Mouse (Mus musculus): ENCODE data around the gene Cox7a2l. TPM values are rescaled to one million over a fixed set of nuclear protein-coding genes. Genes with fewer than 3 reads are reported as not detected.
A peak's percentile ranks its signal among the peaks of the same experiment; 100 is the strongest.

Gene Cox7a2l
- total and polyA plus RNA-seq, 3 experiments: 233 to 371 (median 310) TPM

DNA sequence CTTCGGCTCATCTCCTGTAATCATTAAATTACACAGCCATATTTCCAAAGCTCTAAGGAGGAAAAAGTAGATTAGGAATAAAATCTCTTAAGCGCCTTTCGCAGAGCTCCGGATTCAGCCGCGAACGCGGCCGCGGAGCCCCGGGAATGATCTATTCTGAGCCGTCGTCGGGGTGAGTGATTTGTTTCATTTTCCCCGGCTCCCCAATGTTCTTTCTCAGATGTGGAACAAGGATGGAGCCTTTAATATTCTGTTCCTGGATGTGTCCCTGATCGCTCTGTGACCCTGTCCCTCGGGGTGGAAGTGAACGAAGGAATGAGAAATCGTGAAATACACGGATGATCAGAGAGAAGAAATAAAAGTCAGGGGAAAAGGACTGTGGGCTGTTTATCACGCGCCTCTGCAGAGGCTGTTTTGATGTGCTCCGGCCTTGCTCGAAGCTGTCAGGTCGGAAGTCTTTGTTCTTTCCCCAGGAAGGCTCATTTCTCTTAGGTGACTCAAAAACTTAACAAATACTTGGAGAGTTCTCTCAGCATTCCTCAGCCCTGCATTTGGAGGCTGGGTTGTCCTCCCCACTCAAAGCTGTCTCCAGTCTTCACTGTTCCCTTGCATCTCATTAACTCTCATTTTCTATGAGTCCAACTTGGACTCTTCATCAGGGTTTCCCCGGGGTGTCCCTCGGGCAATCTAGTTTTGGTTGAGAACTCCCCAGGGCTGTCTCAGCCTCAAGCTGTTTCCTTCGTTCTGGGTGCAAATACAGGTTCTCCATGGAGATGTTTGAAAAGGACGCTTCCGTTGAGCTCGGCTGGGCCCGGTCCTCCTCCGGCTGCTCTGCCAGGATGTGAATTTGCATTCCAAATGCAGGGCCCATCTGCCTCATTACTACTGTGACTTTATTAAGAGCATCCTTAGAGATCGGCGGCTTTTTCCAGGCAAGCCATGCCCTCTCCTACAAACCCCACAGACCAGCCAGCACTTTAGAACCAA lies 28.9 kb upstream of the Cox7a2l start:
- Histone ChIP-seq H3K4me3 (replicated peaks in 1 of 3; ENCODE audit: low read depth in 2 of 3, low read length in 2 of 3, poor library complexity in 1 of 3) (peak overlapping the region; percentile 44 to 58 (median 53)), H3K27ac (ENCODE audit: insufficient read depth, low read depth) (peak overlapping the region; percentile 48; the same call in 1 of the 2 replicates), H3K27me3 (replicated peaks) (no peaks in the 10 kb centered on the region), H3K4me2 (ENCODE audit: insufficient read depth, low read depth, poor library complexity, severe bottlenecking) (peak overlapping the region; percentile 98), H3K9me3 (replicated peaks; ENCODE audit: low read length) (no peaks in the 10 kb centered on the region), H3K9ac (ENCODE audit: insufficient read depth, low read depth) (peak overlapping the region; percentile 88), H3K79me2 (replicated peaks; ENCODE audit: control insufficient read depth, extremely low read depth, insufficient read depth, poor library complexity, severe bottlenecking) (no peaks in the 10 kb centered on the region), H3K4me1 (ENCODE audit: control insufficient read depth in 1 of 2, insufficient read depth in 2 of 2) (peaks cover 3 to 25% of the 10 kb centered on the region in 2 experiments), H3K36me3 (replicated peaks in 1 of 2; ENCODE audit: control insufficient read depth in 1 of 2, insufficient read depth in 1 of 2, low read length in 1 of 2) (no peaks in the 10 kb centered on the region)
- DNase-seq (ENCODE audit: extremely low read depth): peak; percentile 96
- in situ Hi-C loops (cut with MboI; ENCODE audit: low pct_ligation_motif_present, low pct_unique_long_range_greater_than_20kb, low sequenced_read_pairs): no loop called here
- TF ChIP-seq RAD21 (IDR thresholded peaks at IDR 0.05; ENCODE audit: low read depth, low read length): no peak; the same call in 1 of the 2 replicates
- no peak for TF ChIP-seq CHD2 (IDR thresholded peaks at IDR 0.05; ENCODE audit: low read length)
- TF ChIP-seq MEF2A (IDR thresholded peaks at IDR 0.05; ENCODE audit: borderline replicate concordance, low read depth, low read length): peak; percentile 69; the same call in 1 of the 2 replicates
- TF ChIP-seq MAX (IDR thresholded peaks at IDR 0.05; ENCODE audit: low read length): no peak; the same call in 1 of the 2 replicates
- TF ChIP-seq EP300 (IDR thresholded peaks at IDR 0.05; ENCODE audit: low read length): peak; percentile 89
- TF ChIP-seq MAZ (IDR thresholded peaks at IDR 0.05; ENCODE audit: low read depth, low read length): peak; percentile 24; the same call in 1 of the 2 replicates
- no peak for TF ChIP-seq GABPA (IDR thresholded peaks at IDR 0.05; ENCODE audit: insufficient replicate concordance, low read depth, low read length)
- no peak for TF ChIP-seq JUND (conservative IDR thresholded peaks at IDR 0.05; ENCODE audit: low read depth, low read length)
- TF ChIP-seq SMC3 (IDR thresholded peaks at IDR 0.05; ENCODE audit: low read depth, low read length): no peak
- 0 out of 2 replicates have a peak, but pooled peaks have one; percentile 45 for TF ChIP-seq KAT2A (IDR thresholded peaks at IDR 0.05; ENCODE audit: insufficient replicate concordance, low read length)
- no peak for TF ChIP-seq JUN (IDR thresholded peaks at IDR 0.05; ENCODE audit: insufficient read depth, low read depth, low read length)
- TF ChIP-seq NRF1 (IDR thresholded peaks at IDR 0.05; ENCODE audit: low read depth, low read length): no peak
- no peak for TF ChIP-seq CTCF (conservative IDR thresholded peaks at IDR 0.05 in 1 of 2, IDR thresholded peaks at IDR 0.05 in 1 of 2; ENCODE audit: low read depth in 2 of 2, low read length in 2 of 2)
- TF ChIP-seq ETS1 (conservative IDR thresholded peaks at IDR 0.05; ENCODE audit: low read depth, low read length): peak; percentile 84
- no peak for TF ChIP-seq E2F4 (IDR thresholded peaks at IDR 0.05; ENCODE audit: insufficient replicate concordance, low read depth, low read length)
- no peak for TF ChIP-seq USF2 (conservative IDR thresholded peaks at IDR 0.05; ENCODE audit: low read depth, low read length)
- no peak for TF ChIP-seq ZNF384 (IDR thresholded peaks at IDR 0.05; ENCODE audit: low read depth, low read length)
- no peak for TF ChIP-seq ZC3H11A (IDR thresholded peaks at IDR 0.05; ENCODE audit: low read depth, low read length)
- no peak for TF ChIP-seq NELFE (IDR thresholded peaks at IDR 0.05; ENCODE audit: low read depth, low read length)
- TF ChIP-seq ZMIZ1 (IDR thresholded peaks at IDR 0.05; ENCODE audit: low read depth, low read length): peak; percentile 51; the same call in 1 of the 2 replicates
- TF ChIP-seq CHD1 (IDR thresholded peaks at IDR 0.05; ENCODE audit: low read depth, low read length): no peak; the same call in 1 of the 2 replicates
- no peak for TF ChIP-seq ZKSCAN1 (IDR thresholded peaks at IDR 0.05; ENCODE audit: borderline replicate concordance, low read depth, low read length)
- no peak for TF ChIP-seq PAX5 (IDR thresholded peaks at IDR 0.05; ENCODE audit: low read length)
- peak; percentile 65; the same call in 1 of the 2 replicates for TF ChIP-seq RCOR1 (conservative IDR thresholded peaks at IDR 0.05; ENCODE audit: low read depth, low read length)
- 0 out of 2 replicates have a peak, but pooled peaks have one; percentile 37 for TF ChIP-seq TBP (conservative IDR thresholded peaks at IDR 0.05; ENCODE audit: low read depth, low read length)
- TF ChIP-seq MAFK (IDR thresholded peaks at IDR 0.05; ENCODE audit: insufficient replicate concordance, low read length): peak; percentile 45; the same call in 1 of the 2 replicates
- no peak for TF ChIP-seq ELF1 (IDR thresholded peaks at IDR 0.05; ENCODE audit: low read depth, low read length)
- TF ChIP-seq BHLHE40 (IDR thresholded peaks at IDR 0.05; ENCODE audit: low read depth, low read length): peak; percentile 39
- no peak for TF ChIP-seq HCFC1 (IDR thresholded peaks at IDR 0.05; ENCODE audit: low read depth, low read length)
- TF ChIP-seq MXI1 (IDR thresholded peaks at IDR 0.05; ENCODE audit: low read depth, low read length): no peak
- TF ChIP-seq TCF12 (IDR thresholded peaks at IDR 0.05; ENCODE audit: low read depth, low read length): peak; percentile 82
- peak; percentile 80 for TF ChIP-seq IRF4 (IDR thresholded peaks at IDR 0.05; ENCODE audit: low read depth, low read length)
- no peak for TF ChIP-seq USF1 (IDR thresholded peaks at IDR 0.05; ENCODE audit: low read depth, low read length)
- peak; percentile 80; the same call in 1 of the 2 replicates for TF ChIP-seq SIN3A (IDR thresholded peaks at IDR 0.05; ENCODE audit: low read length)
- peak; percentile 28; the same call in 1 of the 2 replicates for TF ChIP-seq POLR2A (IDR thresholded peaks at IDR 0.05; ENCODE audit: low read depth, low read length)
- dilution Hi-C loops (cut with MboI; ENCODE audit: extremely low pct_ligation_motif_present, extremely low pct_unique_long_range_greater_than_20kb, low sequenced_read_pairs): no loop called here
